Mouse (Mus musculus): ENCODE results near the gene Gmip.

The Gmip gene

GRCm38 (mm10) chr8:69803366-69803765 lies 5.1 kb upstream of the Gmip start:
- DNase-seq (ENCODE audit: low read depth, low spot score), result no peak

DNA sequence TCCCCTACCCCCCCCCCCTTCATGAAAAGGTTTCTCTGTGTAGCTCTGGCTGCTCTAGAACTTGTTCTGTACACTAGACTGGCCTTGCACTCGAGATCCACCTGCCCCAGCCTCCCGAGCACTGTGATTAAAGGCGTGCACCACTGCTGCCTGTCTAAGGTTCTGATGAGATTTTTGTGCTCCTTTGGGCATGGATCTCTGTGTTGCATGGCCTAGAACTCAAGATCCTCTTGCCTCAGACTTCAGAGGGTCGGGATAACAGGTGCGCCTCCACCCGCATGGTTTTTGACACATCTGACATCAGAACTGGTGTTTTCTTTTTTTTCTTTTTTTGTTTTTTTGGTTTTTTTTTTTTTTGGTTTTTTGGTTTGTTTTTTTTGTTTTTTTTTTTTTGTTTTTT lies 3.9 kb upstream of the Gmip start:
- DNase-seq (ENCODE audit: low read depth, low spot score), result no peak

DNA sequence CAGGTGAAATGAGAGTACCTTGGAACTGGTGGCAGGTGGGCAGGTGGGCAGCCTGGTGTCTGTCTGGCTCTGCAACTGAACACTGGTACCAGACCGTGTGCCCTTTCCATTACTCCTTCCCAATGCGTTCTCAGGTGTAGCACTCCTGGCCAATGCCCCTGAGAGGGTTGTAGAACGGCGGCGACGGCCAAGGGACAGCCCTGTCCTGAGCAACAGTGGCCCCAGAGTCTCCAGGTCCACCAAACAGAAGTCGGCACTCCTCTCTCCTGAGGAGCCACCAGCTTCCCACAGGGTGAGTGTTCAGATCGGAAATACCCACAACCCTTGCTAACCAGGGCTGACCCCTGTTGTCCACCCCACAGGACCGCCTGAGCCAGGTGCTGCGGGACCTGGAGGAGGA lies 3.4 kb upstream of the Gmip start:
- no peak for DNase-seq (ENCODE audit: low read depth, low spot score)

- DNase-seq (ENCODE audit: low read depth, low spot score), result no peak
Observed at GRCm38 (mm10) chr8:69805491-69805890, 3.0 kb upstream of the Gmip start.

GRCm38 (mm10) chr8:69807236-69807635 lies 1.2 kb upstream of the Gmip start:
- DNase-seq (ENCODE audit: low read depth, low spot score), result no peak

DNA sequence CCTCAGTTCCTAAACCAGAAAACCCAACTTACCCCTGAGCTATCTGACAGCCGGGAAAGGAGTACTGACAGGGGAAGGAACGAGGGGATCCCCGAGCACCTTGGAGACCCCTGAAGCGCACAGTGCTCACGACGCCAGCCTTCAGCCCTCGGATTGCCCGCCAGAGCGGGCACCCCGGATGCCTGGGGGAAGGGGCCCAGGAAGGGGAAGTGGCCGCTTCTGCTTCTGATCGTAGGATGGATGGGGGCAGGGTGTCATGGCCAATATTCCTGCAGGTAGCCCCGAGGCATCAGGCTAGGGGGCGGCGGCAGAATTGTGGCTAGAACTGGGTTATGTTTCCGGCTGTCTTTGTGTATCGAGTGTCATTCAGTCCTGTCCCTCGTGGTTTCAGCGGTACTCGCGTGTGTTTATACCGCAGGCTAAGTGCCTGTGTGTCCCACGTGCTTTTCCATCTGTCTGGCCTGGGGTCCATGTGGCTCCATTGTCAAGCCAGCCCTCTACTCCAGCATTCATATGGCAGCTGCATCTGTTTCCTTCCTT lies 455 bp downstream of the Gmip start:
- DNase-seq (ENCODE audit: low read depth, low spot score), result no peak

GRCm38 (mm10) chr8:69809820-69810219 lies 1.3 kb downstream of the Gmip start:
- no peak for DNase-seq (ENCODE audit: low read depth, low spot score)

DNA sequence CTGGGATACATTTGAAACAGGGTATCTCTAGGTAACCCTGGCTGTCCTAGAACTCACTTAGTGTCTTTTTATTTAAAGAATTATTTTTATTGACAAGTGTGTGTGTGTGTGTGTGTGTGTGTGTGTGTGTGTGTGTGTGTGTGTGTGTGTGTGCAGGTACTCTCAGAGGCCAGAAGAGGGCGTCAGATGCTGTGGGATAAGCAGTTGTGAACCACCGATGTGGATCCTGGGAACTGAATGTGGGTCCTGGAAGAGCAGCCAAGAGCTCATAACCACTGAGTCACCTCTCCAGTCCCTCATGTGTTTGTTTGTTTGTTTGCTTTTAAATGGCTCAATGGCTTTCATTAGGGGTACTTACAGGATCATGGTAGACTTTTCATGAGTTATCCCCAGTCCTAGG lies 6.4 kb downstream of the Gmip start:
- no peak for DNase-seq (ENCODE audit: low read depth, low spot score)

GRCm38 (mm10) chr8:69815396-69815795 lies 6.9 kb downstream of the Gmip start:
- DNase-seq (ENCODE audit: low read depth, low spot score), result no peak

GRCm38 (mm10) chr8:69820466-69820865 lies 12.0 kb downstream of the Gmip start:
- DNase-seq (ENCODE audit: low read depth, low spot score), result no peak

DNA sequence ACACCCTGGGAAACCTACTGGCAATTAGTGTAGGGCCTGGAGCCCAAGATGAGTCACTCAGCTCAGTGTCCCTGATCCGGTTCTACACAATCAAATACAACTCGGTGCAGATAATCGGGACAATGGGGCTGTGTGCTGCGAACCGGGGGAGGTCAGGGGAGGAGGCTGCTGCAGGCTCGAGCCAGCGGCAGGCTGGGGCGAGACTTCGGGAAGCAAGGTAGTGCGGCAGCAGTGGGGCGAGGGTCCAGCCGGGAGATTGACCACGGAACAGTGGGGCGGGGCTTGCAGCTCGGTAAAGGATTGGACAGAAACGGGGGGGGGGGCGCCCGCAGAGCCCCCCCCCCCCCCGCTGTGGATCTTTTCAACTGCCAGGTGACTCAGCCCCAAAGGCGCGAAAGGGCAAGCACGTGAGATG lies 13.5 kb downstream of the Gmip start:
- DNase-seq (ENCODE audit: low read depth, low spot score), result no peak

- DNase-seq (ENCODE audit: low read depth, low spot score), result no peak
Observed at GRCm38 (mm10) chr8:69822386-69823191, 14.1 kb downstream of the Gmip start, which contains the start of gene Lpar2. Gene Lpar2 (plus strand): TSS chr8:69822429.

DNA sequence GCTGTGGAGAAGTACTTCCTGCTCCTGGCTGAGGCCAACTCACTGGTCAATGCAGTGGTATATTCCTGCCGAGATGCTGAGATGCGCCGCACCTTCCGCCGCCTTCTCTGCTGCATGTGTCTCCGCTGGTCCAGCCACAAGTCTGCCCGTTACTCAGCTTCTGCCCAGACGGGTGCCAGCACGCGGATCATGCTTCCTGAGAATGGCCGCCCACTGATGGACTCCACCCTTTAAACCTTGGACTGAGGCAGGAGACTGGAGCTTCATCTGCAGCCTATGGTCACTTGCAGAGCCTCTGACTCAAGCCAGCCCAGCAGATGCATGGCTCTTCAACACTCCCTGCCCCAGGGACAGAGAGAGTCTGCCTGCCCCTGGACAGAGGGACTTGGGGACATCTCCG lies 17.9 kb downstream of the Gmip start:
- DNase-seq (ENCODE audit: low read depth, low spot score), result no peak

DNA sequence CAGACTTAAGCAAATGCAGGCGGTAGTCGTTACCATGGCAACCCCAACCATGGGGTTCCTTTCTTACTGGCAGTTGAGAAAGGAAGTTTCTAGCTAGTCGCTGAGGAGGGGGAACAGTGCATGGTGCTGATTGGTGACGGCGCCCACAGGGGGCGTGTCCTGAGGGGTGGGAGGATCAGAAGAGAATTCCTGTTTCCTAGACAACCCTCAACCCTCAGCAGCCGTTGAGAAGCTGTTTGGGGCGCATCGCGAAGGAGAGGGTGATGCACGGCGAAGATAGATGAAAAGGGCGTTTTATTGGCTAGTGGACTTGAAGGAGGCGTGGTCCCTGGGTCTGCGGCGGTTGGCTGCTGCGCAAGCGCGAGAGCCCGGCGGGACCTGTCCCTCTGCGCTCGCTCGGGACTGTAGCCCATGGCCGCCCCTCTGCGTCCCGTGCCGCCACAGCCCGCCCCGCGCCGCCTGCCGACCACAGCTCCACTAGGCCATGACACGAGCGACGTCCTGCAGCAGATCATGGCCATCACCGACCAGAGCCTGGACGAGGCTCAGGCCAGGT lies 23.9 kb downstream of the Gmip start, which contains the start of gene Pbx4:
Gene Pbx4 (plus strand): TSS at position 194 of the 556 bp plus-strand sequence.
- DNase-seq (ENCODE audit: low read depth, low spot score), result peak; percentile 54

- DNase-seq (ENCODE audit: low read depth, low spot score), result no peak
Observed at GRCm38 (mm10) chr8:69837057-69837682, 28.7 kb downstream of the Gmip start.

DNA sequence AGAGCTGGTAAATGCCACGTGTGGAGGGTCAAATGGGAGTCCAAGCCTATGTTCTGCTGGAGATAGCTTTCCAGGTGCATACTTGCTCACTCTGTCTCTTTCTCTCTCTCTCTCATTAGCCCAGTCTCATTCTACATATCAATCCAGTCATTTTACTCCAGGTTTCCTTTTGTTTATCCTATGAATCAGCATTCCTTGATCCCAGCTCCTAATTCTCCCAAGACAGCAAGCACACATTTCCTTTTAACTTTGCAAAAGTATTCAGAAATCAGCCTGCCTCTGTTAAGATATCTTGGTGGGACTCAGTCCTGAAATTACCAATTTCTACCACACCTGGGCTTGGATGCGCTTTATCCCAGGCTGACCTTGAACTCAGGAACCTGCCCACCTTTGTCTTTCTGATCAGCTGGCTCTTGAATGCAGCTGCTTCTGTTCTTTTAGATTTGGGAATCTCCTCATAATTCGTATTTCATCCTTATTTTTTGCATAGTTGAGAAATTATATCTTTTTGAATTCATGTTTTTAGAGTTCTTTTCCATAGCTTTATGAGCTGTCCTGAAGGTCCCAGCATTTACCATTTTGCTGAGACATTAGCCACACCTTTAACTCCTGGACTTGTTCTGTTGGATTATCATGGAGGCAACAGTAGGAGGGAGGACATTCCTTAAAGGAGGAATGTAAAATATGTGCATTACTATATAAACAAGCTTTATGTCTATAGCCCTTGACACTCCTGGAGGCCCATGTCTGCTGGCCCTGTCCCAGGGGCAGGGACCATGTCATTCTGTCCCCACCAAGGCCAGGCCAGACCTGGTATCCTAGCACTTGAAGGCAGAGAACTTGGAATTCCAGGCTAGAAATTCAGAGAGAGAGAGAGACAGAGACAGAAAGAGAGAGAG lies 38.9 kb downstream of the Gmip start:
- no peak for DNase-seq (ENCODE audit: low read depth, low spot score)

GRCm38 (mm10) chr8:69848951-69849350 lies 40.5 kb downstream of the Gmip start:
- peak; percentile 35 for DNase-seq (ENCODE audit: low read depth, low spot score)

DNA sequence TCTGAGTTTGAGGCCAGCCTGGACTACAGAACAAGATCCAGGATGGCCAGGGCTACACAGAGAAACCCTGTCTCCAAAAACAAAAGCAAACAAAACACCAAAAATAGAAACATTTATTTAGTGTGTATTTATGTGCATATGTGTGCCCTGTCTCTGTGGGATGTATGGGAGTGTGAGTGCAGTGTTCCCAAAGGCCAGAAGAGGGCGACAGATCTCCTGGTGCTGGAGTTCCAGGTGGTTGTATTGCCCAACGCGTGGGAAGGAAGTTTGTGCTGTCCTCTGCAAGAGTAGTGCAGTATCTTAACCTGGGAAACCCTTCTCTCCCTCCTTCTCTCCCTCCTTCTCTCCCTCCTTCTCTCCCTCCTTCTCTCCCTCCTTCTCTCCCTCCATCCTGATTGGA lies 41.4 kb downstream of the Gmip start:
- no peak for DNase-seq (ENCODE audit: low read depth, low spot score)

- DNase-seq (ENCODE audit: low read depth, low spot score), result peak; percentile 56
Observed at GRCm38 (mm10) chr8:69850926-69851506, 42.5 kb downstream of the Gmip start.

- DNase-seq (ENCODE audit: low read depth, low spot score), result no peak
Observed at GRCm38 (mm10) chr8:69853869-69854268, 45.4 kb downstream of the Gmip start.

GRCm38 (mm10) chr8:69860807-69861206 lies 52.3 kb downstream of the Gmip start:
- DNase-seq (ENCODE audit: low read depth, low spot score), result no peak
